Mouse (Mus musculus) CD4-positive naive resting alpha-beta T cell, adult 76 days (primary cell): ENCODE results near the gene Gm14459. TPM values are rescaled to one million over a fixed set of nuclear protein-coding genes. Genes with fewer than 3 reads are reported as not detected.

Experiments
- total RNA-seq: library from RNA; stranded (reverse); gene quantifications from one replicate; pipeline ENCODE4 v1.2.4, GENCODE M21; 2023

Gm14459 gene
- total RNA-seq: not detected

GRCm38 (mm10) chrX:8524854-8525253, at the start of gene Gm14459:
Gm14459 (minus strand) TSS chrX:8524954.

GRCm38 (mm10) chrX:8548155-8548554, 23.4 kb upstream of the Gm14459 start, which contains the start of gene Ssxb6:
Ssxb6 (minus strand) TSS chrX:8548255.

Other genes starting within 250 kb of the Gm14459 start
- not detected for gene Ssxb10, start 197.5 kb downstream of the Gm14459 start, total RNA-seq
- not detected for gene Ssxb9, start 158.0 kb downstream of the Gm14459 start, total RNA-seq
- gene Ssxb1, start 111.6 kb downstream of the Gm14459 start, total RNA-seq: not detected
- not detected for gene Ssxb2, start 63.2 kb downstream of the Gm14459 start, total RNA-seq
- gene Ssxb6, start 23.3 kb upstream of the Gm14459 start, total RNA-seq: not detected
- gene Ssxb3, start 66.9 kb upstream of the Gm14459 start, total RNA-seq: not detected
- not detected for gene Ssxb8, start 165.9 kb upstream of the Gm14459 start, total RNA-seq
- gene Ssx9, start 223.5 kb upstream of the Gm14459 start, total RNA-seq: not detected